Mouse (Mus musculus): ENCODE measurements around the gene Nfrkb. TPM values are rescaled to one million over a fixed set of nuclear protein-coding genes. Genes with fewer than 3 reads are reported as not detected.

The Nfrkb gene
- polyA plus RNA-seq (2014; fragmentation: Illumina TruSeq; extraction: RNeasy Lipid Tissue Mini Kit (QIAGEN cat#74804); ENCODE audit: low read depth, low replicate concordance), result 7.8 TPM

DNA sequence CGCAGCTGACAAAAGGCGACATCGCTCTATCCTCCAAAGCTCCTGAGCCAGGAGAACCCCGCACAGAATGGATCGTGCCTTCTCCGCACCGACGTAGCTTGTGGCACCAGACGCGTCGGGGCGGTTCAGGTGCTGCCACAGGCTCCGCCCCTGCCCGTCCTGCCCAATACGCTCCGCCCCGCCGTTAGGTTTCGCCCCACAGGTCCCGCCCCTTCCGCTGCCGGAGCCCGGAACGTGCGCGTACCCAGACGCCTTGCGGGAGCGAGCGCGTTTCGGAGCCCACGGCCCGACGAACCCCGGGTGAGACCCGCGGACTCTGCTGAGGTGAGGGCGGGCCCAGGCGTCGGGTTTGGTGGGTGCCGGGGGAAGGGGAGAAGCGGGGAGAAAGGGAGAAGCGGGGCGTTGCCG is at the start of gene Nfrkb:
Nfrkb (plus strand) TSS at position 246 of the 408 bp plus-strand sequence.

DNA sequence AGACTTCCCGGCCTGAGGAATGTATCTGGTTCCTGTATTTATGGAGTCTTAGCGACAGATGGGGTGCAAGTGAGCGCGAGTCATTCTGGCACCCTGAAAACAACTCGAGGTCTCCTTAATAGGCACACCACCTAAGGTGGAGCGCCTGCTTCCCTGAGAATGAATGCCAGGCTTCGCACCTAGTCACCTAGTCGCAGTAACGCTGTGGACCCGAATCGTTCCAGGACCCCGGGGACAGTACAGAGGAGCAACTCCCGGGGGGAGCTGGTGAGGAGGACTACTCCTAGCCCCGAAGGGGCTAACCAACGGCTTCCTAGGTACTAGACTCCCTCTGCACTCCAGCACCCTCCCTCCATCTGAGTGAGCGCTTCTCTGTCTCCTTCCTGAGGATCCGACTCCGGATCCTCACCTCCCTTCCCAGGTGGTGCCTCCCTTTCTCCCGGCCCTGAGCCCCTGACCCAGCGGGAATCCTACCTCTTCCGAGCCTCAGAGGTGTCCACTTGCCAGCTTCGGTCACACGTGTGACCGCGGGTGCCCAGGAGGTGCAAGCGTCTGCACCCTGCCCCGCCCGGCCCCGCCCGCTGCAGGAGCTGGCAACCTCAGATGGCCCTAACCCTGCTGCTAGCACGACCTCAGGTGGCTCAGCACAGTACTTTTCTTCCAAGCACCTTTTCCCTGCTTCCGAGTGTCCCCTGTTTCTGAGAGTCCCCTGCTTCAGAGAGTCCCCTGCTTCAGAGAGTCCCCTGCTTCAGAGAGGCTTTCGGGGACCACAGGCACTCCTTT is 77.9 kb downstream of the Nfrkb start, which contains the start of gene Tmem45b:
Tmem45b (minus strand) TSS at position 771 of the 783 bp plus-strand sequence.

Other genes starting within 250 kb of the Nfrkb start
- gene Aplp2, start 174.4 kb upstream of the Nfrkb start, polyA plus RNA-seq (2014; fragmentation: Illumina TruSeq; extraction: RNeasy Lipid Tissue Mini Kit (QIAGEN cat#74804); ENCODE audit: low read depth, low replicate concordance), result 338 TPM
- gene Prdm10, start 105.7 kb upstream of the Nfrkb start, polyA plus RNA-seq (2014; fragmentation: Illumina TruSeq; extraction: RNeasy Lipid Tissue Mini Kit (QIAGEN cat#74804); ENCODE audit: low read depth, low replicate concordance), result 19.1 TPM
- gene Tmem45b, start 78.3 kb downstream of the Nfrkb start, polyA plus RNA-seq (2014; fragmentation: Illumina TruSeq; extraction: RNeasy Lipid Tissue Mini Kit (QIAGEN cat#74804); ENCODE audit: low read depth, low replicate concordance), result 357 TPM

Measured in sigmoid colon, adult 10 weeks (tissue).